Mouse (Mus musculus): ENCODE measurements around the gene Ano3. TPM values are rescaled to one million over a fixed set of nuclear protein-coding genes. Genes with fewer than 3 reads are reported as not detected.

Gene Ano3
- polyA plus RNA-seq, 1 experiment, result not detected

DNA sequence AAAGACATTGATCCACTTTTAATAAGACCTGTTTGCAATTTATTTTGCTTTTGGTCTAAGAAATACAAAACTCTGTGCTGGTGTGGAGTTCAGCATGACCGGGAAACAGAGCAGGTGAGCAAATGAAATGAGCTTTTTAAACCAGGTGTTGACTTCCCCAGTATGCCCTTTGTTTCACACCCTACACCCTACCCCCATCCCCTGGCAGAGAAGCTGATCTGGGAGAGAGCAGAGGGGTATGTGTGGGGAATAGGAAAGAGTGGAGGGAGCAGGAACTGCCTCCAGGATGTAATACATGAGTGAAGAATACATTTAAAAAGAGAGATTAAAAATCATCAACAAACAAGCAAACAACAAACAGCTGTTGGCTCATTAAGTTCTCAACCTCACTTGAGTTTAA is 306.4 kb downstream of the Ano3 start:
- no peak for DNase-seq (ENCODE audit: low read depth in 1 of 2, low spot score in 2 of 2)
- Histone ChIP-seq H3K36me3 (ENCODE audit: control insufficient read depth, insufficient read depth, low read length) (no peaks in the 10 kb centered on the region), H3K4me3 (ENCODE audit: extremely low read depth, insufficient read depth, insufficient read length) (no peak overlapping the region), H3K4me1 (ENCODE audit: control insufficient read depth, insufficient read depth, insufficient read length) (no peaks in the 10 kb centered on the region), H3K27ac (ENCODE audit: insufficient read depth, low read length) (no peak overlapping the region), H3K27me3 (ENCODE audit: control insufficient read depth, insufficient read depth, low read length) (no peaks in the 10 kb centered on the region)
- WGBS, result 73% methylated on average over 1 of the region's 1 CpGs
- no peak for TF ChIP-seq CTCF (IDR thresholded peaks at IDR 0.05; ENCODE audit: extremely low read depth, insufficient read depth, insufficient read length, insufficient replicate concordance)
- TF ChIP-seq POLR2A (IDR thresholded peaks at IDR 0.05; ENCODE audit: low read depth, low read length), result no peak

Other genes starting within 250 kb of the Ano3 start
- gene Muc15, start 229.6 kb downstream of the Ano3 start, polyA plus RNA-seq (2012; rRNA removed), result 0.02 TPM in 1 of 2 replicates, not detected in the other
- not detected in 2 replicates for gene Gm13941, start 155.1 kb upstream of the Ano3 start, polyA plus RNA-seq (2012; rRNA removed)
- gene Gm15130, start 202.0 kb upstream of the Ano3 start, polyA plus RNA-seq (2012; rRNA removed), result not detected in 2 replicates

Data from spleen, adult 2 months (tissue).